Mouse (Mus musculus): ENCODE measurements around the gene Vmn2r58. TPM values are rescaled to one million over a fixed set of nuclear protein-coding genes. Genes with fewer than 3 reads are reported as not detected.
"Not testable (repeated sequence)": the region's sequence is repeated elsewhere in the genome, so short reads cannot be mapped to it uniquely, and the experiment has no call there.

The Vmn2r58 gene
- polyA plus RNA-seq (2015; fragmentation: Nextera tagmentation; extraction: Ambion mirVana): not detected in 2 replicates

DNA sequence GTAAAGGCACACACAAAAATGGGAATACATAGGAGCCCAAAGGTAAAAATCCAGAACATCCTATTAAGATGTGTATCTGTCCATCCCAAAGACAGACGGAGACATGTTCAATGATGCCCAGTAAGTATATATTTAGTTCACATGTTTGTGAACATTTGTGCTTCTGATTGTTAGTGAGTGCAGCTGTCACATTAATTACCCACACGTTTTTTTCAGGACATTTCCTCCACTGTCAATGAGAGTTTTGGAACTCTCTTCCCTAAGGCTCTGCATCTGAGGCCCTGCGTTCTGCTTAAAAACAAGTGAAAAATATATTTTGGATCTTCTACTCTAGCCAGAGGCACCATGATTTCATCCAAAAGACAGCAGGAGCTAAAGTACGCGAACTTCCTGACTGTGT is at the start of gene Vmn2r58:
Vmn2r58 (minus strand) TSS at position 101 of the 400 bp plus-strand sequence.
- H3K27me3 ChIP-seq; H3K36me3 ChIP-seq; H3K9me3 ChIP-seq (replicated peaks); H3K4me3 ChIP-seq (replicated peaks); H3K4me1 ChIP-seq; H3K9ac ChIP-seq; H3K4me2 ChIP-seq (replicated peaks); H3K27ac ChIP-seq (replicated peaks); ATAC-seq (ENCODE audit: insufficient number of reproducible peaks, low FRiP score, low TSS enrichment, low read depth): not testable (repeated sequence)
- 69% methylated on average over 5 of the region's 5 CpGs for WGBS

Other genes with a start within 250 kb of the Vmn2r58 start
- gene Zfp788, start 239.5 kb downstream of the Vmn2r58 start, polyA plus RNA-seq (2015; fragmentation: Nextera tagmentation; extraction: Ambion mirVana): 10.4 and 10.8 TPM in 2 replicates
- gene Vmn2r59, start 186.3 kb upstream of the Vmn2r58 start, polyA plus RNA-seq (2015; fragmentation: Nextera tagmentation; extraction: Ambion mirVana): not detected in 2 replicates
- gene Vmn2r60, start 235.1 kb upstream of the Vmn2r58 start, polyA plus RNA-seq (2015; fragmentation: Nextera tagmentation; extraction: Ambion mirVana): not detected in 2 replicates

All from embryonic facial prominence, embryonic 15.5 days (tissue).